Mouse (Mus musculus) midbrain, embryonic 16.5 days (tissue): ENCODE data around the gene Tbcd. TPM values are rescaled to one million over a fixed set of nuclear protein-coding genes. Genes with fewer than 3 reads are reported as not detected.

Experiments used
- ATAC-seq: fragments of 200-750 bp; cut with Nextera tagmentation; 2 replicates; pipeline ENCODE4 v1.8.0; 2017; ENCODE audit warnings: moderate TSS enrichment
- H3K27ac ChIP-seq: fragments of 300-500 bp; sonication (generic); 2 replicates; pipeline ENCODE4 v1.5.1; 2014; ENCODE audit warnings: mild to moderate bottlenecking, low read length, mixed read lengths
- H3K27me3 ChIP-seq: fragments of 300-500 bp; sonication (generic); 2 replicates; pipeline ENCODE4 v1.6.1; 2014; ENCODE audit warnings: low read depth, low read length, mixed read lengths; ENCODE audit not compliant: control insufficient read depth, insufficient read depth
- H3K36me3 ChIP-seq: fragments of 300-500 bp; sonication (generic); 2 replicates; pipeline ENCODE4 v1.6.1; 2014; ENCODE audit warnings: mild to moderate bottlenecking, low read length, moderate library complexity, mixed read lengths; ENCODE audit not compliant: control insufficient read depth, insufficient read depth
- H3K4me1 ChIP-seq: fragments of 300-500 bp; sonication (generic); 2 replicates; pipeline ENCODE4 v1.6.1; 2014; ENCODE audit warnings: mild to moderate bottlenecking, low read length, mixed read lengths; ENCODE audit not compliant: control insufficient read depth, insufficient read depth
- H3K4me2 ChIP-seq: fragments of 300-500 bp; sonication (generic); 2 replicates; pipeline ENCODE4 v1.6.1; 2014; ENCODE audit warnings: mild to moderate bottlenecking, low read length, mixed read lengths
- H3K4me3 ChIP-seq: fragments of 300-500 bp; sonication (generic); 2 replicates; pipeline ENCODE4 v1.5.1; 2014; ENCODE audit warnings: low read depth, mild to moderate bottlenecking, low read length, moderate library complexity, mixed read lengths
- H3K9ac ChIP-seq: fragments of 300-500 bp; sonication (generic); 2 replicates; pipeline ENCODE4 v1.6.1; 2014; ENCODE audit warnings: low read depth, low read length, mixed read lengths
- H3K9me3 ChIP-seq: fragments of 300-500 bp; sonication (generic); replicated peaks from 2 replicates; pipeline ENCODE4 v1.6.1; 2014; ENCODE audit warnings: mild to moderate bottlenecking, low read length, mixed read lengths; ENCODE audit not compliant: control insufficient read depth, poor library complexity, severe bottlenecking
- WGBS: fragments of 180-500 bp; shearing (Covaris S2); extraction: QIAGEN DNeasy Blood & Tissue Kit; methylation state at CpG from one replicate; pipeline ENCODE4 v1.1.7; 2014; 5-methylcytosine and 5-hydroxymethylcytosine counted together
- polyA plus RNA-seq: library from polyadenylated mRNA; unstranded; fragments of >200 nt; fragmentation: Nextera tagmentation; extraction: Ambion mirVana; gene quantifications from 2 replicates; pipeline ENCODE4 v1.2.1, GENCODE M21; 2015

Tbcd gene
- polyA plus RNA-seq, 1 experiment from 2014 or later = 62.5 TPM

- H3K27ac ChIP-seq = no peak overlapping the region
- no peaks in the 10 kb centered on the region for H3K9me3 ChIP-seq
- H3K36me3 ChIP-seq = peaks cover 3% of the 10 kb centered on the region
- no peak overlapping the region for H3K4me3 ChIP-seq
- H3K27me3 ChIP-seq = no peaks in the 10 kb centered on the region
- no peak overlapping the region for H3K9ac ChIP-seq
- H3K4me1 ChIP-seq = no peaks in the 10 kb centered on the region
- ATAC-seq = no peak
- WGBS = 91% methylated on average over 5 of the region's 5 CpGs
- H3K4me2 ChIP-seq = no peak overlapping the region
Measured at GRCm38 (mm10) chr11:121627521-121627920, 175.8 kb downstream of the Tbcd start.

- no peak overlapping the region for H3K9ac ChIP-seq
- no peaks in the 10 kb centered on the region for H3K4me1 ChIP-seq
- no peaks in the 10 kb centered on the region for H3K27me3 ChIP-seq
- 95% methylated on average over 6 of the region's 6 CpGs for WGBS
- no peak for ATAC-seq
- H3K4me3 ChIP-seq = no peak overlapping the region
- H3K9me3 ChIP-seq = no peaks in the 10 kb centered on the region
- no peak overlapping the region for H3K4me2 ChIP-seq
- peaks cover 3% of the 10 kb centered on the region for H3K36me3 ChIP-seq
- H3K27ac ChIP-seq = no peak overlapping the region
Measured at GRCm38 (mm10) chr11:121629529-121629928, 177.8 kb downstream of the Tbcd start.

GRCm38 (mm10) chr11:121630406-121630805, 178.7 kb downstream of the Tbcd start:
- H3K27me3 ChIP-seq = no peaks in the 10 kb centered on the region
- H3K27ac ChIP-seq = no peak overlapping the region
- no peak for ATAC-seq
- H3K4me3 ChIP-seq = no peak overlapping the region
- no peaks in the 10 kb centered on the region for H3K9me3 ChIP-seq
- WGBS = 79% methylated on average over 4 of the region's 4 CpGs
- peaks cover 3% of the 10 kb centered on the region for H3K36me3 ChIP-seq
- no peak overlapping the region for H3K4me2 ChIP-seq
- H3K4me1 ChIP-seq = no peaks in the 10 kb centered on the region
- no peak overlapping the region for H3K9ac ChIP-seq

DNA sequence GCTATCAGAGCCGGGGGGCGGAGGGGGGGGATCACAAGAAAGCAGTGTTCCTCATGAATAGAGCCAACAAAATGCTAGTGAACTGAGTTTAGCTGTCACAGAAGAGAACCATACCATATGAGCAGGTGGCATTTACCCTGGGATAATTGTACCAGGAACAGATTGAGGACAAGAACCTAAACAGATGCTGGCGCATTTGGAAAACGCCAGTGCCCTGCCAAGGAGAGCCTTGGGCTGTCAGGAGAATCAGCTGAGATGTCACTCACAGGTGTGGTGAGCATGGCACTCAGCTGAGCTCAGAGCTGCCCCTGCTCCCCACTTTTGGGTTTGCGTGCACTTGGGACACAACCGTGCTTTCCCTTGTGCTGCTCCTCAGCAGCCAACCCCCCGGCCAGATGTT, 179.7 kb downstream of the Tbcd start:
- Histone ChIP-seq H3K27me3 (no peaks in the 10 kb centered on the region), H3K27ac (no peak overlapping the region), H3K36me3 (peaks cover 3% of the 10 kb centered on the region), H3K9me3 (no peaks in the 10 kb centered on the region), H3K9ac (no peak overlapping the region), H3K4me3 (no peak overlapping the region), H3K4me2 (no peak overlapping the region), H3K4me1 (no peaks in the 10 kb centered on the region)
- 87% methylated on average over 7 of the region's 7 CpGs for WGBS
- no peak for ATAC-seq

- WGBS = 93% methylated on average over 10 of the region's 10 CpGs
- ATAC-seq = no peak
Measured at GRCm38 (mm10) chr11:121636646-121637045, 184.9 kb downstream of the Tbcd start.

DNA sequence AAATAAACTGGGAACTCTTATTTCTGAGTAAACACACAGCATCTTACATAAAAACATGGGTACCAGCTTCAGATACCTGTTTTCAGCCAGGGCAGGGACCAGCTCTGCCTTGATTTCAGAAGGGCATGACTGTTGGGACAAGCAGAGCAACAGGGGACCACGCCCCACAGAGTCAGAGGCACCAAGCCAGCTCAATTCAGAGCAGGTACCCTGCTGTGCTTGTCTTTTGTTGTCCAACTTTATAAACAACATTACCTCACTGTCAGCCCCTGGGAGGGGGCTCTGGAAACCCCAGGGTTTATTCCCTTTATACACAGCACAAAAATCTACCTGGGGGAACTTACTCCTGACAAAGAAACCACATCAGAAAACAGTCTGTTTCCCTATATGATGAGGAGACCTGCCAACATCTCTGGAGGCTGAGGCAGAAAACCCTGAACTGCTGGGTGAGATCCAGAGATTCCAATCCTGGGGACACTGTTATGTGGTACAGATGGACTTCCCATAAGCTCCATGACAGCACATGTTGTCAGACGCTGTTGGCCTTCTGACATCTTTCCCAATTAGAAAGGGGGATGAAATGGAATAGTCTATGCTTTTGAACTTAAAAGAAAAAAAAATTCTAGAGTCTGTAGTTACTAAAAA, 189.9 kb downstream of the Tbcd start:
- Histone ChIP-seq H3K36me3 (0 out of 2 replicates have a peak, but pooled peaks cover 5% of the 10 kb centered on the region), H3K9ac (no peak overlapping the region), H3K9me3 (no peaks in the 10 kb centered on the region), H3K4me1 (no peaks in the 10 kb centered on the region), H3K4me3 (no peak overlapping the region), H3K27me3 (no peaks in the 10 kb centered on the region), H3K4me2 (no peak overlapping the region), H3K27ac (no peak overlapping the region)
- no peak for ATAC-seq
- 47% methylated on average over 2 of the region's 2 CpGs for WGBS

More at GRCm38 (mm10) chr11:121636646-121637045, 184.9 kb downstream of the Tbcd start:
- H3K36me3 ChIP-seq = 0 out of 2 replicates have a peak, but pooled peaks cover 4% of the 10 kb centered on the region
- H3K4me2 ChIP-seq = no peak overlapping the region
- H3K9me3 ChIP-seq = no peaks in the 10 kb centered on the region
- no peak overlapping the region for H3K27ac ChIP-seq
- H3K4me1 ChIP-seq = no peaks in the 10 kb centered on the region
- H3K9ac ChIP-seq = no peak overlapping the region
- H3K27me3 ChIP-seq = no peaks in the 10 kb centered on the region
- no peak overlapping the region for H3K4me3 ChIP-seq

DNA sequence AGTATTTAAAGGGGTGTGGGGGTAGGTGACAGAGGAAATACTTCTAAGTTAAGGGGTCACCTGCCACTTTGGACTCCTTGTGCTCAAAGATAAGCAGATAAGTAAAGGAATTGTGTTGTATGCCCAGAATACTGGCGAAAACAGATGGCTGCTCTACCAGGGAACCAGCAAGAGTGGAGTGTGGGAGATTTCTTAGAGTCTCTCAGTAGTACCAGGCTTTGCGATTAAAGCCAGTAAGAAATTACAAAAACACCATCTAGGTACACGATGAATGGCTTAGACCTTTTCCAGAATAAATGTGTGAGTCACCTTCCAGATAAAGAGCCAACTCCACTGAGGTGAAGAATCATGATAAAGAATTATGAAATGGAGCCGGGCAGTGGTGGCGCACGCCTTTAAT, 193.6 kb downstream of the Tbcd start:
- Histone ChIP-seq H3K27me3 (no peaks in the 10 kb centered on the region), H3K4me2 (no peak overlapping the region), H3K4me3 (no peak overlapping the region), H3K36me3 (0 out of 2 replicates have a peak, but pooled peaks cover 2% of the 10 kb centered on the region), H3K27ac (no peak overlapping the region), H3K4me1 (no peaks in the 10 kb centered on the region), H3K9me3 (no peaks in the 10 kb centered on the region), H3K9ac (no peak overlapping the region)
- ATAC-seq = no peak
- 97% methylated on average over 6 of the region's 6 CpGs for WGBS

DNA sequence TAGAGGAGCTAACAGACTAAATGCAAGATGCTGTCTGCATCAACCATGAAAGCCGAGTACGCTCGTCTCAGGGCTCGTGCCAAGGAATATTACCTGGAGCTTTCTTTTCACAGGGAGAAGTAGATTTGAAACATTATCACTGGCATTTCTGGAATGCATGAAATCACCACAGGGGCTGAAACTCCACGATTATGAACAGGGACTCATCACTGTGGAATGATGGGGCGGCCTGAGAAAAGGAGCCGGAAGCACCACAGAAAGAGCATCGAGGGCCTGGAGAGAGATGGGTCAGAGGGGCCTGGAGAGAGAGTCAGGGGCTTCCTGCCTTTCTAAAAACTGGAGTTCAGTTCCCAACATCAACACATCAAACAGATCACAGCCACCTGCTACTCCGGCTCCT, 195.6 kb downstream of the Tbcd start:
- H3K4me3 ChIP-seq = no peak overlapping the region
- WGBS = 82% methylated on average over 9 of the region's 9 CpGs
- H3K4me2 ChIP-seq = no peak overlapping the region
- no peak overlapping the region for H3K27ac ChIP-seq
- H3K9ac ChIP-seq = no peak overlapping the region
- H3K36me3 ChIP-seq = 0 out of 2 replicates have a peak, but pooled peaks cover 2% of the 10 kb centered on the region
- ATAC-seq = no peak
- H3K27me3 ChIP-seq = no peaks in the 10 kb centered on the region
- H3K4me1 ChIP-seq = no peaks in the 10 kb centered on the region
- no peaks in the 10 kb centered on the region for H3K9me3 ChIP-seq

DNA sequence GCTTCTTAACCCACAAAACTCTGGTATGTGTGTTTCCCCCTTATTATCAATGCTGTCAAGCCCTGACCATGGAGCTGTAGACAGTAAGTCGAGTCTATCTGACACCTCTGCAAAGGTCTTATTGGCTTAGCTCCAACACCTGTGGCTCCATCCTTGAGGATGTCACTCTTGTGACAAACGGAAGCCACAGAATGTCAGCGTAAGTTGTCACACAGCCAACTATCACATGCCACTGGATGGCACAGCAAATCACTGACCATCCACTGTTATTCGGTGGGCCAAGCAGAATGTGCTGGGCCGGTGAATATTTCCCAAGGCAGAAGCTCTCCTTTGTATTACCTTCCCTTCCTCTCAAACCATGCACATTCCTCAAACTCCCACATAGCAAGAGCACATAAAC, 196.4 kb downstream of the Tbcd start:
- no peak for ATAC-seq
- H3K4me2 ChIP-seq = no peak overlapping the region
- WGBS = 96% methylated on average over 5 of the region's 5 CpGs

More for the DNA sequence above, 196.4 kb downstream of the Tbcd start:
- Histone ChIP-seq H3K36me3 (0 out of 2 replicates have a peak, but pooled peaks cover 2% of the 10 kb centered on the region), H3K27ac (no peak overlapping the region), H3K27me3 (no peaks in the 10 kb centered on the region), H3K9ac (no peak overlapping the region), H3K4me1 (no peaks in the 10 kb centered on the region), H3K9me3 (no peaks in the 10 kb centered on the region), H3K4me3 (no peak overlapping the region)
